Mouse (Mus musculus) erythroid progenitor cell, adult 5-6 weeks (primary cell): ENCODE measurements around the gene Ttc7. TPM values are rescaled to one million over a fixed set of nuclear protein-coding genes. Genes with fewer than 3 reads are reported as not detected.

ENCODE experiments used
- ATAC-seq: replicated peaks from 2 replicates; pipeline ENCODE4 v1.8.0; 2016; ENCODE audit warnings: moderate number of reproducible peaks, mild to moderate bottlenecking, moderate TSS enrichment, inconsistent platforms; ENCODE audit not compliant: poor library complexity, low FRiP score, severe bottlenecking
- total RNA-seq, 2 experiments: library from RNA; stranded (forward) in 1 of 2; stranded (reverse) in 1 of 2; fragments of 150-400 nt in 1 of 2; fragments of 186-747, 209-891 nt in 1 of 2; gene quantifications; 2 replicates each; pipeline versions ENCODE4 v1.2.3 to v1.2.4; 2015 to 2017; ENCODE audit warnings: low replicate concordance in 2 of 2

Ttc7 gene
- total RNA-seq, 2 experiments from 2014 or later, result 30.7 to 35.2 TPM

DNA sequence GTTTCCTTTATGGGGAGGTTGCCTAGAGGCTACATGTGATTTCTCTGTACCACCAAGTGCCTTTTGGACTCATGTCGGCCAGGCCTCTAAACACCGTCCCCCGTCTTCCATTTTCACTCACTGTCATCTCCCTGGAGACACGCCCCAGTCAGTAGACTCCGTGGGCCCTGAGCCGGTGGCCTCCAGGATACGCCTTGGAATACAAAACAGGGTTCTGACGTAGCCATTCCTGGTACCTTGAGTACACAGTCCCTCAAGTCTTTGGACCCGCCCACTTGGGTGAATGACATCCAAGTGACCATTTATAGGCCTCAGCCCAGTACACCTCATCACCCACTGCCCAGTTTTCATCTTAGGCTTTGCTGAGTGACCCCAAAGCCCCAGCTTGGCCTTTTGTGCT is 98.0 kb downstream of the Ttc7 start:
- ATAC-seq, result no peak

DNA sequence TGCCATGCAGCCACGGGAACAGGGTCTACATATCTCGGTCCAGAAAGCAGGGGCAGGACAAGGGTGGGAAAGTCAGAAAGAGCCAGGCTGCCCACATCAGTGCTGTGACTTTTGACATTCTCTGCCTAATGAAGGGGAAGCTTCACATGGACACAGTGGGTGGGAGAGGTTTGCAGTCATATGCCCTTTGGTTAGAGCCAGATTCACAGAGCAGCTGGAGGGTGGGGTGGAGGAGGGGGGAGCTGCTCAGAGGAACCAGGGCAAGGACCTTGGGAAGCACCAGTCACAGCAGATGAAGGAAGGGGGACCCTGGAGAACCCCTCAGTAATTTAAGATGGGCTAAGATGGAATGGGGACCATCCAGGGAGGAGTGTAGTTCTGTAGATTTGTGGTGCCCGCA is 103.1 kb downstream of the Ttc7 start:
- ATAC-seq, result no peak

- no peak for ATAC-seq
Observed at GRCm38 (mm10) chr17:87387068-87387467, 104.4 kb downstream of the Ttc7 start.

DNA sequence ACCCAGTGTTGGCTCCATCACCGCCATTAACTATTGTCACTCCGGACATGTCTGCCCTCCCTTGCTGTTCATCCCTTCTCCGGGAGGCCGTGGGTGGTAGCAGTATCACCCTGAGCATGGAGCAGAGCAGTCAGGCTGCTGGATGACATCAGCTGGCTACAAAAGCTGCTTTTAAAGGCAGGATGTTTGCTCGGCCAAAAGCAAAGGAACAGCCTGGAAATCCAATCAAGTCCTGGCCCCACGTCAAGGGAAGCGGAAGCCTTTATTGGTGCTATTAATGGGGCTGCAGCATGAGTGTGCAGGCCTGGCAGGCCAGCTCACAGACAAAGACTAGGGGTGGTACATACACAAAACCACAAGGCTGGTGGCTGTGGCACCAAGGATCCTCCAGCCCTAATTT is 108.6 kb downstream of the Ttc7 start:
- no peak for ATAC-seq

DNA sequence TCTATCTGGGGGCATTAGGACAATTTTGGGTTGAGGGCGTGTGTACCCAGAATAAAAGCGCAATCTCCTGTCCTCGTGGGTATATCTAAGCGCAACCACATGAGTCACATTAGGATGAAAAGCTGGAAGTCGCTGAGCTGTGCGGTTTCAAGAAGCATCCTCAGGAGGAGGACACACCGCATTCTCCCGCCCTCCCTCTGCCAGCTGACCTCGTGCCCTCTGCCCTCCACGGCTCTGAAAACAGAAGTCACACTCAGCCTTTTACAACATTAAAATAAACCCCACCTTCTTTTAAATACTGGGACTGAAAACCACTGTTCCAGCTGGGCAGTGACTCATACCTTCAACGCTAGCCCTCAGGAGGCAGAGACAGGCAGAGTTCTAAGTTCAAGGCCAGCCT is 114.4 kb downstream of the Ttc7 start:
- no peak for ATAC-seq

DNA sequence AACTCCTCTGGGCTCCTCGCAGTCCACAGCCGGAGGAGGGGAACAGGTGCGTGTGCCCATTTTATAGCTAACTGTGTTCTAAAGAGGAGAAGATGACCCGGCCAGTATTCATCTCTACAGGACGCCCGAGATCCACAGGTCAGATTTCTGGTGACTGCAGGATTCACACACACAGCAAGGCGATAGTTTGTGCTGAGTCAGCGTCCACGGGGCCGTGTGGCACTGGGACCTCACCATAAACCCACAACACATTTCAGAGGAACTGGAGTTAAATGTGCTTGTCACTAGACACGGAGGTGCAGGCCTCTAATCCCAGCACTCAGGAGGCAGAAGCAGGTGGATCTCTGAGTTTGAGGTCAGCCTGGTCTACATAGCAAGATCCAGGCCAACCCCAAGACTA is 119.8 kb downstream of the Ttc7 start:
- ATAC-seq, result no peak

DNA sequence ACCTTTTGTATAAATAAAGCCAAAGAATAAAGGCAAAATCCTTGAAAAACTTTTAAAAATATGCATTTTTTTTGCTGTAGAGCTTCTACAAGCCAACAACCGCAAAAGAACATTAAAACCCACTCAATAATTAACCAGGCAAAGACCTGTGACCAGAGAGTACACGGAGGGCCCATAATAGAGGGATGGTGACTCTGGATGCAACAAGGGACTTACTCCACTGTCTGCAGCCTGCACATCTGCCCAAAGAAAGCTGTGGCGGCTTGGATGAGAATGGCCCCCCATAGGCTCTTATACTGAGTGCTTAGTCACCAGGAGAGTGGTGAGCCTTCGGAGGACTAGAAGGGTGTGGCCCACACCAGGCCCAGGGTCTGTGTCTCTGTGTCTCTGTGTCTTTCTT is 120.8 kb downstream of the Ttc7 start:
- no peak for ATAC-seq

- no peak for ATAC-seq
Observed at GRCm38 (mm10) chr17:87405576-87405975, 122.9 kb downstream of the Ttc7 start.

GRCm38 (mm10) chr17:87406646-87407045 is 124.0 kb downstream of the Ttc7 start:
- ATAC-seq, result no peak

DNA sequence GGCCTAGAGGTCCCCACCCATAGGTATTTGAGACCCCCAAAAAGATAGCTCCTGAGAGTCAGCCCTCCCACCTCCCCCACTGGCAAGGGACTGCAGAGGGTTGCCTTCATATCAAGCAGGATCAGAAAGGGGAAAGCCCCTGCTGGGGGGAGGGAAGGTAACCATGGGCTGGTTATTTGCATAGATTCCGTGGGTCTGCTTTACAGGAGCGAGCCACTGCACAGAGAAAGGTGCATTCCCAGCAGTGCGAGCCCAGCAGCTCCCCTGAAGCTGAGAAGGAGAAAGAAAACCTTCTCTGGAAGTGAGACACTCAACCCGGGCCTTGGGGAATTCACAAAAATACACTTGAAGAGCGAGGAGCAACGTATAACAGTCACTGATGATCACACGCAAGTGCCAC is 135.4 kb downstream of the Ttc7 start:
- no peak for ATAC-seq

DNA sequence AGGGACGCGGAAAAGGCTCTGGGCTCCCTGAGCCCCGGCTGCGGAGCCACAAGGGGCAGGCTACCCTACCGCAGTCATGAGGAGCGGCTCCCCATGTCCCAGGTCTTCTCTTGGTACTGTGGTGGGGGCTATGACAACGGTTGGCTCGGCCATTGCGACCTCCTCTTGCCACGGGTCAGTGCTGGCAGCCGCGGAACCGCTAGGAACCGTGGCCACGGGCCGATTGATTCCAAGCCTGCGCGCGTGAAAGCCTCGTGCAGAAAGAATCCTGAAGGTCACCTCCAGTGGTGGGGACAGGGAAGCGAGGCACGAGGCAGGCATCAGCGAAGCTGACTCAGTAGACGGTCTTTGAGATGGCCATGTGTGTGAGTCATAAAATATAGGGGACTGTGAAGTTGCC is 144.8 kb downstream of the Ttc7 start, which contains the start of gene Stpg4:
Gene Stpg4 (minus strand): TSS at position 231 of the 400 bp plus-strand sequence.
- no peak; the same call in 1 of the 2 replicates for ATAC-seq

DNA sequence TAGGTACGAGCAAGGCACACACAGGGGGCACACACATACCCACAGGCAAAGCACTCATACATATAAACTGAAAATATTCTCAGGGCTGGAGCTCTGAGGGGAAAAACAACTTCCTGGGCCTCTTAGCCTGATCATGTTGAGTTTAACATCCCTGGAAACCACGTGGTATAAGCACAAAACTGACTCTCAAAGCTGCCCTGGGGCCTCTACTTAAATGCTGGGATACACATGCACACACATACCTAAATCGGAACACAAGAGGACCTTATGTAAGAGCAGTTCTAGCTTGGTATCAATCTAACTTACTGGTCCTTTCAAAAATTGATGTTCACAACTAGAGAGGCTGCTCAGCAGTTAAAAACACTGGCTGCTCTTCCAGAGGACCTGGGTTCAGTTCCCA is 146.7 kb downstream of the Ttc7 start:
- ATAC-seq, result no peak

Other genes with a start within 250 kb of the Ttc7 start
- gene Socs5, start 175.2 kb upstream of the Ttc7 start, total RNA-seq (2015; ENCODE audit: low replicate concordance), result 0.84 and 4.0 TPM in 2 replicates
- gene Socs5, start 175.2 kb upstream of the Ttc7 start, total RNA-seq (2017; ENCODE audit: low replicate concordance), result 1.2 TPM in 1 of 2 replicates, not detected in the other
- gene Mcfd2, start 17.0 kb upstream of the Ttc7 start, total RNA-seq (2015; ENCODE audit: low replicate concordance), result 3.8 and 7.2 TPM in 2 replicates
- 9.5 and 16.9 TPM in 2 replicates for gene Mcfd2, start 17.0 kb upstream of the Ttc7 start, total RNA-seq (2017; ENCODE audit: low replicate concordance)
- gene Stpg4, start 144.9 kb downstream of the Ttc7 start, total RNA-seq (2015; ENCODE audit: low replicate concordance), result not detected in 2 replicates
- gene Stpg4, start 144.9 kb downstream of the Ttc7 start, total RNA-seq (2017; ENCODE audit: low replicate concordance), result 3.1 TPM in 1 of 2 replicates, not detected in the other
- gene Calm2, start 164.0 kb downstream of the Ttc7 start, total RNA-seq (2015; ENCODE audit: low replicate concordance), result 389 and 401 TPM in 2 replicates
- gene Calm2, start 164.0 kb downstream of the Ttc7 start, total RNA-seq (2017; ENCODE audit: low replicate concordance), result 511 and 672 TPM in 2 replicates